Mouse (Mus musculus) liver, embryonic 11.5 days (tissue): ENCODE measurements around the gene Rab3il1. TPM values are rescaled to one million over a fixed set of nuclear protein-coding genes. Genes with fewer than 3 reads are reported as not detected.

Experiments used
- ATAC-seq: fragments of 200-750 bp; cut with Nextera tagmentation; replicated peaks from 2 replicates; pipeline ENCODE4 v1.8.0; 2017; ENCODE audit warnings: moderate number of reproducible peaks, mild to moderate bottlenecking, moderate TSS enrichment, moderate library complexity; ENCODE audit not compliant: low FRiP score
- DNase-seq: peaks from one replicate; pipeline ENCODE4 v3.0.0-alpha.2; 2017; ENCODE audit warnings: low spot score
- H3K27ac ChIP-seq: fragments of 300-500 bp; sonication (generic); 2 replicates; pipeline ENCODE4 v1.5.1; 2014; ENCODE audit warnings: mild to moderate bottlenecking, low read depth, low read length, control low read depth
- H3K27me3 ChIP-seq: fragments of 300-500 bp; sonication (generic); replicated peaks from 2 replicates; pipeline ENCODE4 v1.6.1; 2014; ENCODE audit warnings: low read length, mixed read lengths; ENCODE audit not compliant: control insufficient read depth, insufficient read depth
- H3K36me3 ChIP-seq: fragments of 300-500 bp; sonication (generic); 2 replicates; pipeline ENCODE4 v1.6.1; 2014; ENCODE audit warnings: mild to moderate bottlenecking, low read length, moderate library complexity, mixed read lengths; ENCODE audit not compliant: control insufficient read depth, insufficient read depth
- H3K4me1 ChIP-seq: fragments of 300-500 bp; sonication (generic); replicated peaks from 2 replicates; pipeline ENCODE4 v1.6.1; 2014; ENCODE audit warnings: low read length, mixed read lengths; ENCODE audit not compliant: control insufficient read depth, insufficient read depth
- H3K4me2 ChIP-seq: fragments of 300-500 bp; sonication (generic); 2 replicates; pipeline ENCODE4 v1.6.1; 2014; ENCODE audit warnings: mild to moderate bottlenecking, control low read depth, moderate library complexity
- H3K4me3 ChIP-seq: fragments of 300-500 bp; sonication (generic); 2 replicates; pipeline ENCODE4 v1.5.1; 2014; ENCODE audit warnings: low read depth, low read length, control low read depth
- H3K9ac ChIP-seq: fragments of 300-500 bp; sonication (generic); 2 replicates; pipeline ENCODE4 v1.6.1; 2014; ENCODE audit warnings: low read depth, low read length, control low read depth
- H3K9me3 ChIP-seq: fragments of 300-500 bp; sonication (generic); 2 replicates; pipeline ENCODE4 v1.6.1; 2016; ENCODE audit warnings: low read length, inconsistent platforms, mixed read lengths; ENCODE audit not compliant: control insufficient read depth
- WGBS: fragments of 180-500 bp; shearing (Covaris S2); extraction: QIAGEN DNeasy Blood & Tissue Kit; methylation state at CpG from one replicate; pipeline ENCODE4 v1.1.7; 2014; 5-methylcytosine and 5-hydroxymethylcytosine counted together
- polyA plus RNA-seq: library from polyadenylated mRNA; unstranded; fragments of >200 nt; fragmentation: Nextera tagmentation; extraction: Ambion mirVana; gene quantifications from 2 replicates; pipeline ENCODE4 v1.2.1, GENCODE M21; 2014

Rab3il1 gene
- polyA plus RNA-seq, 1 experiment from 2014 or later = 137 TPM

GRCm38 (mm10) chr19:10056686-10057085 lies 55.2 kb downstream of the Rab3il1 start:
- H3K36me3 ChIP-seq = peaks cover 5% of the 10 kb centered on the region; the same call in 1 of the 2 replicates
- no peak overlapping the region for H3K27ac ChIP-seq
- DNase-seq (no peak), ATAC-seq (no peak)
- H3K4me1 ChIP-seq = peaks cover 24% of the 10 kb centered on the region
- H3K4me3 ChIP-seq = no peak overlapping the region
- no peak overlapping the region for H3K9ac ChIP-seq
- 87% methylated on average over 3 of the region's 3 CpGs for WGBS
- no peaks in the 10 kb centered on the region for H3K27me3 ChIP-seq
- H3K4me2 ChIP-seq = no peak overlapping the region
- no peaks in the 10 kb centered on the region for H3K9me3 ChIP-seq

GRCm38 (mm10) chr19:10057486-10058351 lies 56.2 kb downstream of the Rab3il1 start:
- Histone ChIP-seq H3K36me3 (peaks cover 13% of the 10 kb centered on the region), H3K27me3 (no peaks in the 10 kb centered on the region), H3K9me3 (no peaks in the 10 kb centered on the region), H3K4me3 (no peak overlapping the region), H3K4me2 (no peak overlapping the region; the same call in 1 of the 2 replicates), H3K4me1 (peaks cover 29% of the 10 kb centered on the region), H3K9ac (no peak overlapping the region), H3K27ac (peak overlapping the region; percentile 33; the same call in 1 of the 2 replicates)
- DNase-seq (no peak), ATAC-seq (no peak)
- 63% methylated on average over 11 of the region's 11 CpGs for WGBS

GRCm38 (mm10) chr19:10058352-10058825 lies 56.9 kb downstream of the Rab3il1 start:
- 86% methylated on average over 1 of the region's 1 CpGs for WGBS
- H3K4me2 ChIP-seq = no peak overlapping the region
- H3K4me1 ChIP-seq = peaks cover 29% of the 10 kb centered on the region

GRCm38 (mm10) chr19:10058876-10059427 lies 57.5 kb downstream of the Rab3il1 start:
- no peak for ATAC-seq
- Histone ChIP-seq H3K4me3 (no peak overlapping the region), H3K9ac (no peak overlapping the region), H3K4me2 (no peak overlapping the region), H3K4me1 (peaks cover 29% of the 10 kb centered on the region), H3K27ac (no peak overlapping the region), H3K9me3 (no peaks in the 10 kb centered on the region), H3K27me3 (no peaks in the 10 kb centered on the region), H3K36me3 (peaks cover 15% of the 10 kb centered on the region)
- no peak for DNase-seq
- 68% methylated on average over 9 of the region's 9 CpGs for WGBS

More at GRCm38 (mm10) chr19:10058352-10058825, 56.9 kb downstream of the Rab3il1 start:
- H3K9me3 ChIP-seq = no peaks in the 10 kb centered on the region
- no peak overlapping the region for H3K27ac ChIP-seq
- H3K9ac ChIP-seq = no peak overlapping the region
- no peak overlapping the region for H3K4me3 ChIP-seq
- peaks cover 13% of the 10 kb centered on the region for H3K36me3 ChIP-seq
- ATAC-seq (no peak), DNase-seq (no peak)
- no peaks in the 10 kb centered on the region for H3K27me3 ChIP-seq

GRCm38 (mm10) chr19:10059911-10060567 lies 58.6 kb downstream of the Rab3il1 start:
- peak overlapping the region; percentile 72 for H3K27ac ChIP-seq
- peaks cover 36% of the 10 kb centered on the region for H3K4me1 ChIP-seq
- H3K27me3 ChIP-seq = no peaks in the 10 kb centered on the region
- no peaks in the 10 kb centered on the region for H3K9me3 ChIP-seq
- ATAC-seq (peak; percentile 68), DNase-seq (peak; percentile 57)
- H3K36me3 ChIP-seq = peaks cover 17% of the 10 kb centered on the region
- H3K4me2 ChIP-seq = peak overlapping the region; percentile 61
- H3K4me3 ChIP-seq = peak overlapping the region; percentile 16; the same call in 1 of the 2 replicates
- WGBS = 17% methylated on average over 10 of the region's 10 CpGs
- H3K9ac ChIP-seq = no peak overlapping the region

GRCm38 (mm10) chr19:10060783-10061590 lies 59.5 kb downstream of the Rab3il1 start:
- H3K4me1 ChIP-seq = peaks cover 45% of the 10 kb centered on the region
- H3K27me3 ChIP-seq = no peaks in the 10 kb centered on the region
- ATAC-seq (peak; percentile 52), DNase-seq (no peak)
- peak overlapping the region; percentile 26; the same call in 1 of the 2 replicates for H3K9ac ChIP-seq
- H3K4me3 ChIP-seq = no peak overlapping the region
- peak overlapping the region; percentile 72 for H3K27ac ChIP-seq
- H3K36me3 ChIP-seq = peaks cover 25% of the 10 kb centered on the region
- no peaks in the 10 kb centered on the region for H3K9me3 ChIP-seq
- peak overlapping the region; percentile 61 for H3K4me2 ChIP-seq
- WGBS = 32% methylated on average over 8 of the region's 8 CpGs

GRCm38 (mm10) chr19:10061624-10062023 lies 60.2 kb downstream of the Rab3il1 start:
- DNase-seq (no peak), ATAC-seq (no peak)
- Histone ChIP-seq H3K9ac (no peak overlapping the region), H3K4me2 (no peak overlapping the region), H3K27me3 (no peaks in the 10 kb centered on the region), H3K9me3 (no peaks in the 10 kb centered on the region), H3K36me3 (peaks cover 26% of the 10 kb centered on the region), H3K4me3 (no peak overlapping the region), H3K27ac (peak overlapping the region; percentile 15), H3K4me1 (peaks cover 52% of the 10 kb centered on the region)
- 94% methylated on average over 2 of the region's 2 CpGs for WGBS

- no peak for ATAC-seq
- 85% methylated on average over 8 of the region's 8 CpGs for WGBS
- H3K27ac ChIP-seq = no peak overlapping the region
- H3K4me1 ChIP-seq = peaks cover 54% of the 10 kb centered on the region
- DNase-seq = no peak
- H3K4me3 ChIP-seq = no peak overlapping the region
- H3K9ac ChIP-seq = 0 out of 2 replicates have a peak overlapping the region, but pooled peaks have one; percentile 1
- no peak overlapping the region for H3K4me2 ChIP-seq
- H3K9me3 ChIP-seq = no peaks in the 10 kb centered on the region
- no peaks in the 10 kb centered on the region for H3K27me3 ChIP-seq
- H3K36me3 ChIP-seq = peaks cover 30% of the 10 kb centered on the region
Observed at GRCm38 (mm10) chr19:10062292-10062691, 60.8 kb downstream of the Rab3il1 start.
